Mouse (Mus musculus) spleen, adult 18-20 months (tissue): Measurements from ENCODE around the gene Phyh.
"Not testable (repeated sequence)": the region's sequence is repeated elsewhere in the genome, so short reads cannot be mapped to it uniquely, and the experiment has no call there.

Experiments
- DNase-seq, 2 experiments: peaks; one replicate each; pipeline ENCODE4 v3.0.0; 2022; ENCODE audit warnings: mixed read lengths in 2 of 2

Gene Phyh

DNA sequence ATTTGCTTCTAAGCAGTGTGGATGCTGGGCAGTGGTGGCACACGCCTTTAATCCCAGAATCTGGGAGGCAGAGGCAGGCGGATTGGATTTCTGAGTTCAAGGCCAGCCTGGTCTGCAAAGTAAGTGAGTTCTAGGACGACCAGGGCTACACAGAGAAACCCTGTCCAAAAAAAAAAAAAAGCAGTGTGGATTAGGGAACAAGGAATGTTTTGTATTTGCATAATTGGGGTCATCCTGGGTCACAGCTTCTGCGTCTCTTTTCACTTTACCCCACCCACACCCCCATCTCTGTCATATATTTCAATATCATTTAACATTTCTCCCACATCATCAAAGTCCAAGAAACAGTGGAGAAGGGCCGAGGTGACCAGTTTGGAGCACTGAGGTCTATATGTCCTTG, 2.2 kb downstream of the Phyh start:
- no peak for DNase-seq

DNA sequence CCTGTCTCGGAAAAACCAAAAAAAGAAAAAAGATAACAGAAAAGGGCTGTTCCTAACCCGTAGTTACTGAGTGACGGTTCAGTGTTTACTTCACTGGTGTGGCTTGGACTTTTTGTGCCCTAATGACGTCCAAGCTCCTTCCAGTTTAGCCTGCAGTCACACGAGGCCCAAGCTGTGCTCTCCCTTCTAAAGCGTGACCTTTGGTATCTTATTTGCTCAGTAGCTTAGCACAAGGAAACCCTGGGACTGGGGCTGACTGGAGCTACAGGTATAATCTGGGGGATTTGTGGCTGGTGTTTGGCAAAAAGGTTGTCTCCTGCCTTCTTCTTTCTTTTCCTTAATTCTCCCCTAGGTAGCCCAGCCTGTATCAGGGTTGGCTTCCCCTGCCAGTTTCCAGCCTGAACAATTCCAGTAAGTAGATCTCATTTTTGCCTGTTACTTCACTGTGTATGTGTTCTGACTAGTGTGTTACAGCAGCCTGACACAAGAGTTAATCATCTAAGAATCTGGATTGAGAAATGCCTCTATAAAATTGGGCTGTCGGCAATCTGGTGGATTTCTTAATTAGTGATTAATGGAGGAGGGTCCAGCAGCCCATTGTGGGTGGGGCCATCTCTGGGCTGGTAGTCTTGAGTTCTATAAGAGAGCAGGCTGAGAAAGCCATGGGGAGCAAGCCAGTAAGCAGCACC, 3.8 kb downstream of the Phyh start:
- no peak for DNase-seq

DNA sequence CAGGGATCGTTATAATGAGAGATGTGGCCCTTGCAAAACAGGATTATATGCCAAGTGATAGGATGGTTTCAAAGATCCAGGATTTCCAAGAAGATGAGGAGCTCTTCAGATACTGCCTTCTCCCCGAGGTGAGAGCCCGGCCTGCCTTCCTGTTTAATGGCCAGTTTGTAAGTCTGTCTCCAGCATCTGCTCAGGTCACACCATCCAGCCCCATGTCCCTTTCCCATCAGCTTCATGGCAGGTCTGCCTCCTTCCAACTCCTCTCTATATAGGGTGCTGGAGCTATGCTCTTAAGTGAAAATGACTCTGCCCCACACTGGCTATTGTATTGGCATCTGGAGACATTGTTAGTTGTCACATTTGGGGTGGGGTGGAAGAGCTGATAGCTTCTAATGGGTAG, 8.6 kb downstream of the Phyh start:
- no peak for DNase-seq

DNA sequence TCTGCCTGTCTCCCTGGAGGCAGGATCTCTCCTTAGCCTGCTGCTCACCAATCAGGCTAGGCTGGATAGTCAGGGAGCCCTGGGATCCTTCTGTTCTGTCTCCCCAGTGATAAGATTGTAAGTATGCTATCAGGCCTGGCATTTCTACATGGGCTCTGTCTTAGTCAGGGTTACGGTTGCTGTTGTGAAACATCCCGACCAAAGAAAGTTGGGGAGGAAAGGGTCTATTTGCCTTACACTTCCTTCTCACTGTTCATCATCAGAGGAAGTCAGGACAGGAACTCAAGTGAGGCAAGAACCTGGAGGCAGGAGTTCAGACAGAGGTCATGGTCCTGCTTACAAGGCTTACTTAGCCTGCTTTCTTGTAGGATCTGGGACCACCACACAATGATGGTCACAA, 10.4 kb downstream of the Phyh start:
- DNase-seq, result no peak

DNA sequence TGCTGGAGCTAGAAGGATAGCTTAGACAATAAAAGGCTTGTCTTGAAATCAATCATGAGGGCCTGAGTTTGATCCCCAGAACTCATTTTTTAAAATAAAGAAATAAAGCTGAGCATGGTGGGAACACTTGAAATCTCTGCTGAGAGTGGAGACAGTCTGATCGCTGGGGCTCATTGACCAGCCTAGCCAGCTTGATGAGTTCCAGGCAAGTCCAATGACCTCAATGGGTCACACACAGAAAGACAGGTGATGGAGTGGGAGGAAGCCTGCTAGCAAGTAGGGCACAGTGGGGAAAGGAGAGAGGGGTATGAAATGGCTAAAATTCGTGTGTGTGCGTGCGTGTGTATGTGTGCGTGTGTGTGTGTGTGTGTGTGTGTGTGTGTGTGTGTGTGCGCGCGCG, 15.7 kb downstream of the Phyh start:
- no peak for DNase-seq

DNA sequence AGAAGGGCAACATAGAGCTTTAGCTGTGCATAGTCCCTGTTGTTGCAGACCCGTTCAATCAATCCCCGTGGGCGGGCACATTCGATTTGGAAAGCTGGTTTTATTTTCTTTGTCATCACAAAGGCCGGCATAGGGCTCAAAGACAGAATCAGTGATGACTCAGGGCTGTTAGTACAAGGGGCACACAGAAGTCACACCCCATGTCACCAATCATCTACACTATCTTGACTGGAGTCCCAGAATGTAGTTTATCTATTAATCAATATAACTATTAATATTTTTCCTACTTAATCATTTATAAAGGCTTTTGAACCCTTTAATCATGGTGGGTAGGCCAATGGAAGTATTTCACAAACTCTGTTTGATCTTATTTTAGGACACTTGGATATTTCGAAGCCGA, 19.1 kb downstream of the Phyh start:
- no peak for DNase-seq

DNA sequence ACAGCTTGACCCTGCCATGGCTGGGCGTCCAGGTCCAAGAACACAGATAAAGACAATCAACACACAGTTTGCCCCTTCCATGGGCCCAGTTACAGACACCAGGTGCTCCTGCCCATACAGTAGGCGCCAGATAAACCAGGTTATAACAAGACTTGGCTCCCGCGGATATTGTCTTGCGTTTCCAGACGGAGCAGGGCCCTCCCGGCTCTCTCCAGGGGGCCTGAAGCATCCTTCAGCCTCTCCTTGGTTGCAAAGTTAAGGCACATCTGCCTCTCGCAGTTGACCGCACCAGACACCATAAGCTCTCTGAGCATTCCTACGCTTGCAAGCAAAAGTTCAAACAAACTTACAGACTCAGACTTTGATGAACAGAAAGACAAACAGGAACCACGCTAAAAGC, 22.0 kb downstream of the Phyh start:
- no peak for DNase-seq

DNA sequence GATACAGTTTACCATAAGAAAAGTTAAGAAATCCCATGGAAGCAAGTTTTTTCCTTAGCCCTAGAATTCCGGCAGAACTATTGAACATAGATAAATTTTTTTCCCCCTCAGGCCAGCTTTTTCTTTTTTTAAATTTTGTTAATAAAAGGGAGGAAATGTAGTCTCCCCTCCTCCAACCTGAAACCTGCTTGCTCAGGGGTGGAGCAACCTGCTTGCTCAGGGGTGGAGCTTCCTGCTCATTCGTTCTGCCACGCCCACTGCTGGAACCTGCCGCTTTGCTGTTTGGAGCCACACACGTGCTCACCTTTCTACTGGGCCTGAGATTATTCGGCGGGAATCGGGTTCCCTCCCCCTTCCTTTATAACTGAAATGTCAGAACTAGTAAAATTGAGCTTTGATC, 30.9 kb downstream of the Phyh start:
- DNase-seq, result not testable (repeated sequence)

DNA sequence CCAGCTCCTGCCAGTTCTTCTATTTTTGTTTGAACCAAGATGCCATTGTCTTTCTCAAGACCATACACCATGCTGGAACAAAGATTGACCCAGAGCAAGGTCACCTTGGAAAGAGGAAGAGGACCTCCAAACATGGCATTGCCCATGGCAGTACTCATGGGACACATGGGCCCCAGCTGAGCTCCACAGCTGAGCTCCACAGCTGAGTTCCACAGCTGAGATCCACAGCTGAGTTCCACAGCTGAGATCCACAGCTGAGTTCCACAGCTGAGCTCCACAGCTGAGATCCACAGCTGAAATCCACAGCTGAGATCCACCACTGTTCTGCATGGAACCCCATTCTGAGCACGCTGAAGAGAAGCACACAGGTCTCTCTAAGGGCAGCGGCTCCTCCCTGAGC, 32.2 kb downstream of the Phyh start:
- no peak for DNase-seq

DNA sequence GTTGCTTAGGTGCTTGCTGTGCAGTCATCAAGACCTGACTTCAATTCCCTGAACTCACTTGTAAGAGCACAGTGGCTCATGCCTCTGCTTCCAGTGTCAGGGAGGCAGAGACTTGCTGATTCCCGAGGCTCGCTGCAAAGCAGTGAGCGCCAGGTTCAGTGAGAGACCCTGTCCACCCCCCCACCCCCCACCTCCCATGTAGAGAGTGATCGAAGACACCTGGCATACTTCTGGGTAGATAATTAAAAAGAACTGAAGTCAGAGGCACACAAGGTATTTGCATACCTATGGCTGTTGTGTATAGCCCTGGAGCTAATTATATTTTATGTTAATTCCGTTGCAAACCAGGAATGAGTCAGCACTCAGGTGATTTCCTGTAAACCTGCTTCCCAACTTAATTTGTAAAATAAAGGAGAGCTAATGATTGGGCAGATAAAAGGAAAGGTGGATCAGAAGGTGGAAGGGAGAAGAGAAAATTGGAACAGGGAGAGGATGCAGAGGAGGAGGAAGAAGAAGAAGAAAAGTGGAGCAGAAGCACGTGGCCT, 35.5 kb downstream of the Phyh start:
- no peak for DNase-seq

DNA sequence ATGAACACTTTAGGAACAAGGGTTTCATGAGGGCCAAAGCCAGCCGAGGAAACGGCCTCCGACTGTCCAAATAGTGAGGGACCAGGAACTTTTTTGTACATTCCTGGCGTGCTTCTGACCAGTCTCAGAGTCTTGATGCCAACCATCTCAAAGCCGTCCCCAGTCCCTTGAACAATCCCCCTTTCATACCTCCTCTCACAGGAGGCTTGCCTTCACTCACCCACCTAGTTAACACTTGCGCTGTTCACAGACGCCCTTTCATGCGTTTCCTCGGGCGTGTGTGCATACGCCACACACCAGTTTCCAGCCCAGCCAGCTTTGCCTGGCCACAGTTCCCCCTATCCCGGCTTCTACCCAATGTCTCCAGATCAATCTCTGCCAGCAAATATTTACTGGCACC, 39.2 kb downstream of the Phyh start:
- no peak for DNase-seq

DNA sequence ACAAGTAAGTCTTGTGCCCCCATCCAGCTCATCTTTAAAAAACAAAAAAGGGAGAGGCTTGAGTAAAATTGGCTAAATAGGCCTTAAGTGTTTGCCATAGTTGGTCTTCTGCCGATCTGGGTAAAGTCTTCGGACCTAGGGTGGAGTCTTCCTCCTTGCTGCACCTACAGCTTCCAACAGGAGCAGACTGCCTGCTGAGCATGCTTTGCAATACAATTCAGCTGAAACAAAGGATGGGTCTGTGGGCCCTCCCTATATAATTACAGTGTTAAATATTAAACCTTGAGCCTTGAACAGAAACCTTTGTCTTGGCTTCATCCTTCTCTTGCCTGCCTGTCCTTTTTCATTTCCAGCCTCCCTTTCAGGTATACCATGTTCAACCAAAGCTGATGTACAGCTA, 49.0 kb downstream of the Phyh start:
- DNase-seq, result no peak

DNA sequence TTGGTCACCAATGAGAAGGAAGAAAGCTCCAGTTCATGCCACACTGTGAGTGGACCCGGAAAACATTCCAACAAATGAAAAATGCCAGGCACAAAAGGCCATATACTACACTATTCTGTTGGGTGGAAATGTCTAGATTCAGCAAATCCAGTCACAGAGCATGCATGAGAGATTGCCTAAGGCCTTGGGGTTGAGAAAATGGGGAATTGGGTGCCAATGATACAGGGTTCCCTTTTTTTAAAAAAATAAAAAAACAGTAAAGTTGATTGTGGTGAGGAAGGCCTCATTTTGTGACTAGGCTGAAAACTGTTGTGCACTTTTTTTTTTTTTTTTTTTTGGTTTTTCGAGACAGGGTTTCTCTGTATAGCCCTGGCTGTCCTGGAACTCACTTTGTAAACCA, 50.3 kb downstream of the Phyh start:
- DNase-seq, result no peak

DNA sequence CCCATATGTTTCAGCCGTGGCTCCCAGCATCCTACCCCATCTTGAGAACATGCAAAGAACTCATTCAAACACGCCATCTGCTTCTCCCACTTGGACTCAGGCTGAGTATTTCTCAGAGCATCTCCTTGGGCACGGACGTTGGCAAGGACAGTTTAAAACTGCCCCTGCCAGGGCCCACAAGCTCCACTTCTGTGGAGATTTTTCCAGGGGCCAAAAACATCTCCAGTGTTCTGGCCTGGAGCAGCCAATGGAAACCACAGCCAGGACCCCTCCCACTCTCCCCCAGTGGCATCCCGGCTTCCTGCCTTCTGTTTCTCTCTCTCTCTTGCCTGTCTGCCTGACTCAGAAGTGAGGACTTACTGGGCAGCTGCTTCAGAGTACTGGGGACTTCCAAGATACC, 57.0 kb downstream of the Phyh start, which contains the start of gene Ucma:
Gene Ucma, plus strand, starts transcription at position 316 of the 400 bp plus-strand sequence.
- no peak for DNase-seq

DNA sequence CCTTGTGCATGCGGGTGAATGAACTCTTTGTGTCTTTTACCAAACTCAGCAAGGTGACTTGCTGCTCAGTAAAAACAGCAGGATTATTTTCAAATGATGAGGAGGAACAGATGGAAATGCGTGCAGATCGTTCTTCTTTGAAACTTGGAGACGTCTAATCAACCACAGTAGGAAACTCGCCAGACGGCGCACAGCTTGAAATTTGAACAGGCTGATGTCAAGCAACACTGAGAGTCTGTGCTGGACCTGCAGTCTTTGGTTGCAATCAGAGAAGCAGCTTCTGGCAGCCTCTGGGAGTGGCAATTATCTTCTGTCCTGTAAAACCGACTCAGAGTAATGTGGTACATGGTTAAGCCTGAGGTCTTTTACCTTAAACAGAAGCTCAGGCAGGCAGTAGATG, 59.3 kb downstream of the Phyh start:
- no peak for DNase-seq

DNA sequence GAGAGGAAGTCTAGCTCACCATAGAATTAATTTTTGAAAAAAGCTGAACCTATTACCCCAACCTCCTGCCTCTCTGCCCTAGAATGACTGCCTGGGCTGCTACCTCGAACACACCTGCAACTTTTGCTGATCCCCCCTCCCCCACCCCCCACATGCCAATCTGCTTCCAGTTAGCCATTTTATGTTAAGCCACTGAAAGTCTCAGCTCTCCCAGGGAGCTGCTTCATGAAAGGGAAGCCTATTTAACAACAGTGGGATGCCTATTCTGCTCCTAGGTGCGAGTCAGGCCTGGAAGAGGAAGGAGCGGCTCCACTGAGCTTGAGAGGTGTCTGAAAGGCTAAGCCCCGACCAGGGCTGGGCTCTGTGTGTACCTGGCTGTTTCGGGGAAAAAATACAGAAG, 65.2 kb downstream of the Phyh start:
- DNase-seq, result no peak

DNA sequence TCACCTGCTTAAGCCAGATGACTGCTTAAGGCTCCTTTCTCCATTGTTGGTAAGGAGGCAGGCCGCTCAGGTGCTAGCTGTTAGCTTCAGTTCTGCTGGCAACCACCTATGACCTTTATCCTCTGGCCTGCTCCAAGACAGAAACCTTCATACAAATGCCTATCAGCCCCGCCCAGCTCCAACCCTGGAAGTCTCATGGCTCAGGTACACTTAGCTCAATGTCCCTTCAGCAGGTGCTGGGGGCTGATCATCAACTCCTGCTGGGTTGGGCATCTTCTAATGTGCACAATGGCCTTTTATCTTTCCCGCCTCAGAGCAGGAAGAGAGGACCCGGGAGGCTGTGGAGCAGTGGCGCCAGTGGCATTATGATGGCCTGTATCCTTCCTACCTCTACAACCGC, 66.2 kb downstream of the Phyh start:
- no peak for DNase-seq

DNA sequence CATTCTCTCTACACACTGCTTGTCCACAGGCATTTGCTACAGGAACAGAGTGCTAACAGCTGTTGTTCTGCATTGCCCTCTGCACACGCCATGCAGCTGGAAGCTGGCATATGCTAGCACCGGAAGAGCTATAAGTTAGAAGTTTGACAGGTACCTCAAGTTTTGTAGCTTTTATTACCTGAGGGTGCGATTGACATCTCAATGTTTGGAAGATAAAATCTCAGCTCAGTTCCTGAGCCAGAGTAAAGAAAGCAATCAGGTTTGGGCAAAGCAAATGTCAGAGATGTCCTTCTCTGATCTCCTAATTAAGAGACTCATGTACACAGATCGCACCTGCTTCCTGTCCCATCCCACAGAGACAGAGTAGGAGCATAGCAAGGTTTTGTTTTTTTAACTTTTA, 68.0 kb downstream of the Phyh start:
- no peak for DNase-seq

DNA sequence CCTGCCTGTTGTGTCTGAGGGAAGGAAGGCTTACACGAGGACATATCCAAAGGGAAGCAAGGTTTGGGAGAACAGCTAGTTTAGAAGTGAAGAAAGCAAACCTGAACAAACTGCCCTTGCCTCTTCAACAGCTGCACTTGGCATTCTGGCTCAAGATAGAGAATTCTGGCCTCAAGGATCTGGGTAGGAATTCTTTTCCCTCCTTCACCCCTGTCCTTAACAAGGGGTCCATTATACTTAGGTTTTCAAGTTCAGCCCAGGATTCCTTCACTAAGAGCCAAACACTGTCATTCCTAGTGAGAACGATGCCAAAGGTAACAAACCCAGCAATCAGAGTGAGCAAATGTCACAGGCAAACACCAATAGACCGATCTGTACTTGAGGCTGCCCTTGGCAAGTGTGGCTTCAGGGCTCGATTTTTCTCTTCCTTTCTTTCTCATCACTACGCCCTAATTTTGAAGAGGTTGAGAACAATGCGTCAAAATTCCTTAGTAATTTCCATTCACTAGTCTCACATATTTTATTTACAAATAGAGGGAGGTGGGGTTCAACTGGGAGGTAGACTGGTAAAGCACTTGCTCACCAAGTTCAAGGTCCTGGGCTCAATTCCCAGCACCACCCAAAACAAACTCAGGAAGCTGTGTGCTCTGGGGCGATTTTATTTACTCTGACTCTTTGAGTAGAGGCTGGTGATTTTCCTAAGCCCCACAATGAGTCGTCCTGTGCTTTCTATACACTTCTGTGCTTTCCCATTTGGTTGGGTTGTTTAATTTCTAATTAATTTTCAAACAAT, 68.8 kb downstream of the Phyh start:
- no peak for DNase-seq
